Mouse (Mus musculus): ENCODE results near the gene Plekhg2. TPM values are rescaled to one million over a fixed set of nuclear protein-coding genes. Genes with fewer than 3 reads are reported as not detected.
A peak's percentile ranks its signal among the peaks of the same experiment; 100 is the strongest.

Gene Plekhg2
- 64.0 and 66.4 TPM in 2 replicates for polyA plus RNA-seq (2012; rRNA removed)

DNA sequence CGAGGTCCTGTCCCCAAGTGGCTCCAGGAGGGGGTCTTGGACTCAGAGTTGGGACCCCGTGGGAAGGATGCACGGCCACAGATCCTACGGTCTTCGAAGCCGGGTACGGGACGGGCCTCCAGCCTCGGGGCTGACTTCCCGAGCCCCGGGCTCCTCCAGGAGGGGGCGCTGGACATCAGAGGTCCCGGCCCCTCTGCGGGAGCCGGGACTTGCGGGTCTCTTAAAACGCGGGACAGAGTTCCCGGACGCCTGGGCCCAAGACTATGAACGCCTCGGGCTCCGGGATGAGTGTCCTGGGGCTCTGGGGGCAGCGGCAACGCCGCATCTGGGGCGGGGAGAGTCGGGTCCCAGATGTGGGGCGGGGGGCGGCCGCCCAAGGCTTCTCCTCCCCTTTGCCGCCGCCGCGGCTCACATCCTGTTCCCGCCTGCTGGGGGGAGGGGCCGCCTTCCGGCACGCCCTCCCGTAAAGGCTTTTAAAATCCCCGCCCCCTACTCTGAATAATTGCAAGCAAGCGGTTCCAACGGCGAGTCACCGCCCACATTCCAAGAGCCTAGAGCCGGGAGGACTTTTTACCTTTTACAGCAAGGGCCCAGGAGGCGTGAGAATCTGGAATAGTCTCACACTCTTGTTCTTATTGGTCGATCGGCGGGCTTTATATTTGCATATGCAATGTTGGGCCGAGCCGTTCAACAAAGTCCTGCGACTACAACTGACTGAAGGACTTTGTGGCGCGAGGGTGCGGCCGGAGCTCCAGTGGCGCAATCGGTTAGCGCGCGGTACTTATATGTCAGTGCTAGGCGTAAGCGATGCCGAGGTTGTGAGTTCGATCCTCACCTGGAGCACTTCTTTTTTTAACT is at the start of gene Plekhg2:
TSS of gene Plekhg2 (minus strand) at position 349 of the 858 bp plus-strand sequence.
- H3K27me3 ChIP-seq (ENCODE audit: control insufficient read depth, insufficient read depth, low read length): no peaks in the 10 kb centered on the region
- WGBS: under 1% methylated on average over 64 of the region's 66 CpGs
- peaks cover 20% of the 10 kb centered on the region for H3K4me1 ChIP-seq (ENCODE audit: control insufficient read depth, insufficient read depth, insufficient read length)
- peak within 1 kb of the TSS; percentile 92 for H3K4me3 ChIP-seq (ENCODE audit: extremely low read depth, insufficient read depth, insufficient read length)
- peaks cover 21% of the 10 kb centered on the region for H3K36me3 ChIP-seq (ENCODE audit: control insufficient read depth, insufficient read depth, low read length)
- peak; percentile 96 to 98 for DNase-seq (ENCODE audit: low read depth in 1 of 2, low spot score in 2 of 2)
- TF ChIP-seq CTCF (IDR thresholded peaks at IDR 0.05; ENCODE audit: extremely low read depth, insufficient read depth, insufficient read length, insufficient replicate concordance) (peak; percentile 57), POLR2A (IDR thresholded peaks at IDR 0.05; ENCODE audit: low read depth, low read length) (peak; percentile 53)
- H3K27ac ChIP-seq (ENCODE audit: insufficient read depth, low read length): peak within 1 kb of the TSS; percentile 96

DNA sequence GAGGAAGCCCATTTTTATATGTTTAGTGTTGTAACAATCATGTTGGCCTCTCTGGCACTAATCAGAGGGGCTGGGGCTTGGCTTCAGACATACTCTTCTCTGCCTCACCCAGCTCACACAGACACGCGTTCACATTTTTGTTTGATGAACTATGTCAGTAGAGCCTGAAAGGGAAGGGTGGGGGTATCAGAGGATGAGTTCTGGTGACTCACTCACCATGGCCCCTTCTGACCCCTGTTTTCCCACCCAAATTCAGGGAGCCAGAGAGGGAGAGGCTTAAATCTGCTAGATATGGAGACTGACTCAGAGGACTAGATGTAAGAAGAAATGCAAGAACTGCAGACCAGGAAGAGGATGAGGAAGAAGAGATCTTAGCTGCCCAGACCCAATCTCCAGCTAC is 47.0 kb upstream of the Plekhg2 start:
- Histone ChIP-seq H3K4me3 (ENCODE audit: extremely low read depth, insufficient read depth, insufficient read length) (no peak overlapping the region), H3K36me3 (ENCODE audit: control insufficient read depth, insufficient read depth, low read length) (peaks cover 12% of the 10 kb centered on the region), H3K4me1 (ENCODE audit: control insufficient read depth, insufficient read depth, insufficient read length) (no peaks in the 10 kb centered on the region), H3K27me3 (ENCODE audit: control insufficient read depth, insufficient read depth, low read length) (no peaks in the 10 kb centered on the region), H3K27ac (ENCODE audit: insufficient read depth, low read length) (no peak overlapping the region)
- TF ChIP-seq POLR2A (IDR thresholded peaks at IDR 0.05; ENCODE audit: low read depth, low read length) (no peak), CTCF (IDR thresholded peaks at IDR 0.05; ENCODE audit: extremely low read depth, insufficient read depth, insufficient read length, insufficient replicate concordance) (no peak)
- no peak for DNase-seq (ENCODE audit: low read depth in 1 of 2, low spot score in 2 of 2)
- 94% methylated on average over 2 of the region's 2 CpGs for WGBS

DNA sequence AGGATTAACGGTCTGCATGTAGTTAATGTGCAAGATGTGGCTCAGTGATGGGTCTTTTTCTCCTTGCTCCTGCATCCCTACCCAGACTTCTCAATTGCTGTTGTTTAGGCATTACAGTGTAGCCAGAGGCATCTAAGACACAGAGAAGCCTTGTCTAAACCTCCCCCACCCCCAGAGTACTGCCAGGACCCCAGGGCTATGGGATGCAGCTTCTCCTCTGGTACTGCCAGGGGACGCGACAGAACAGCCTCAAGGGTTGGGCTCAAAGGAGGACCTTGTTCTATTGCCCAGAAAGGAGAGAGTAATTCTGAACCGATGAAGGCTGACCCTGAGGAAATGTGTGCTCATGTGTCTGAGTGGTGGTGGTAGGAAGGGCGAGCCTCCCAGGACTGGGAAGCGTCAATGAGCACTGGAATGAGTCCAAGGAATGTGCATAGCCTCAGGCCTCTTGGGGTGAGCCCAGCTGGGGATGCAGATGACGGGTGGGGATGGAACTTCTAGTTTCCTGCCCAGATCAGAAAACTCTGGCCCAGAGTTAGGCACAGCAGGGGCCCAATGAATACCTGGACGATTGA is 45.8 kb upstream of the Plekhg2 start:
- no peaks in the 10 kb centered on the region for H3K4me1 ChIP-seq (ENCODE audit: control insufficient read depth, insufficient read depth, insufficient read length)
- peaks cover 11% of the 10 kb centered on the region for H3K36me3 ChIP-seq (ENCODE audit: control insufficient read depth, insufficient read depth, low read length)
- H3K27ac ChIP-seq (ENCODE audit: insufficient read depth, low read length): no peak overlapping the region
- 93% methylated on average over 8 of the region's 8 CpGs for WGBS
- H3K4me3 ChIP-seq (ENCODE audit: extremely low read depth, insufficient read depth, insufficient read length): no peak overlapping the region
- TF ChIP-seq POLR2A (IDR thresholded peaks at IDR 0.05; ENCODE audit: low read depth, low read length) (no peak), CTCF (IDR thresholded peaks at IDR 0.05; ENCODE audit: extremely low read depth, insufficient read depth, insufficient read length, insufficient replicate concordance) (no peak)
- no peak for DNase-seq (ENCODE audit: low read depth in 1 of 2, low spot score in 2 of 2)
- H3K27me3 ChIP-seq (ENCODE audit: control insufficient read depth, insufficient read depth, low read length): no peaks in the 10 kb centered on the region

GRCm38 (mm10) chr7:28417368-28417767 is 45.0 kb upstream of the Plekhg2 start:
- no peak overlapping the region for H3K27ac ChIP-seq (ENCODE audit: insufficient read depth, low read length)
- no peak for DNase-seq (ENCODE audit: low read depth in 1 of 2, low spot score in 2 of 2)
- no peaks in the 10 kb centered on the region for H3K27me3 ChIP-seq (ENCODE audit: control insufficient read depth, insufficient read depth, low read length)
- peaks cover 13% of the 10 kb centered on the region for H3K36me3 ChIP-seq (ENCODE audit: control insufficient read depth, insufficient read depth, low read length)
- no peaks in the 10 kb centered on the region for H3K4me1 ChIP-seq (ENCODE audit: control insufficient read depth, insufficient read depth, insufficient read length)
- no peak overlapping the region for H3K4me3 ChIP-seq (ENCODE audit: extremely low read depth, insufficient read depth, insufficient read length)
- TF ChIP-seq CTCF (IDR thresholded peaks at IDR 0.05; ENCODE audit: extremely low read depth, insufficient read depth, insufficient read length, insufficient replicate concordance) (no peak), POLR2A (IDR thresholded peaks at IDR 0.05; ENCODE audit: low read depth, low read length) (no peak)

- H3K4me1 ChIP-seq (ENCODE audit: control insufficient read depth, insufficient read depth, insufficient read length): no peaks in the 10 kb centered on the region
- 71% methylated on average over 4 of the region's 4 CpGs for WGBS
- DNase-seq (ENCODE audit: low read depth in 1 of 2, low spot score in 2 of 2): no peak
- no peak overlapping the region for H3K4me3 ChIP-seq (ENCODE audit: extremely low read depth, insufficient read depth, insufficient read length)
- TF ChIP-seq POLR2A (IDR thresholded peaks at IDR 0.05; ENCODE audit: low read depth, low read length) (no peak), CTCF (IDR thresholded peaks at IDR 0.05; ENCODE audit: extremely low read depth, insufficient read depth, insufficient read length, insufficient replicate concordance) (no peak)
- peaks cover 18% of the 10 kb centered on the region for H3K36me3 ChIP-seq (ENCODE audit: control insufficient read depth, insufficient read depth, low read length)
- no peak overlapping the region for H3K27ac ChIP-seq (ENCODE audit: insufficient read depth, low read length)
- no peaks in the 10 kb centered on the region for H3K27me3 ChIP-seq (ENCODE audit: control insufficient read depth, insufficient read depth, low read length)
These were observed 40.4 kb upstream of the Plekhg2 start for GRCm38 (mm10) chr7:28412826-28413225.

DNA sequence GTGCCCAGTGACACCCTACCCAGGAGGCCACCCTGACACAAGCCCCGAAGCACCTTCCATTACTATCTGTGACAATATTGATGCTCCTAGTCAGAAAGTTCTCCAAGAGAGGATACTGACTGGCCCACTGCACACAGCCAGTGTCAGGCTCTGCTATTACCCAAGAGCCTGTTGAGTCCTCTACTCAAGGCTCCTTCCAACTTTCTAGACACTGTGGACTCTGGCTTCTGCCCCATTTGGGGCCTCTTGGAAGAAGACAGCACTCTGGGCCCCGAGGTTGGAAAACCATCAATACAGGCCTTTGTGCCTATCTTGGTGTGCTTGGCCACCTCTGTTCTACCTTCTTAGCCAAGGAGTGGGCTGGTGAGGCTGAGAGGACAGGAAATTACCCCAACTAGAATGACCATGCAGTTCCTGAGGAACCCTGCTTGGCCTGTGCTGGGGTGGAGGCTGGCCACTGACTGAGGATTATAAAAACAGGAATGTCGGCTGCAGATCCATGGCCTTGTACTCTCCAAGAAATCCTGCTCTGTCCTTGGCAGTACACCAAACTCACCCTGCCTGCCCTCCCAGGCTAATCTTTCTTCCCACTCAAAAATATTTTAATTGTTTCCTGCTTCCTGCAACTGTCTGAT is 38.6 kb upstream of the Plekhg2 start:
- Histone ChIP-seq H3K27ac (ENCODE audit: insufficient read depth, low read length) (peak overlapping the region; percentile 26), H3K4me3 (ENCODE audit: extremely low read depth, insufficient read depth, insufficient read length) (no peak overlapping the region), H3K4me1 (ENCODE audit: control insufficient read depth, insufficient read depth, insufficient read length) (no peaks in the 10 kb centered on the region), H3K27me3 (ENCODE audit: control insufficient read depth, insufficient read depth, low read length) (no peaks in the 10 kb centered on the region), H3K36me3 (ENCODE audit: control insufficient read depth, insufficient read depth, low read length) (peaks cover 35% of the 10 kb centered on the region)
- DNase-seq (ENCODE audit: low read depth in 1 of 2, low spot score in 2 of 2): no peak
- 92% methylated on average over 3 of the region's 3 CpGs for WGBS
- TF ChIP-seq POLR2A (IDR thresholded peaks at IDR 0.05; ENCODE audit: low read depth, low read length): no peak
- no peak for TF ChIP-seq CTCF (IDR thresholded peaks at IDR 0.05; ENCODE audit: extremely low read depth, insufficient read depth, insufficient read length, insufficient replicate concordance)
